Mouse (Mus musculus) heart, embryonic 12.5 days (tissue): Measurements from ENCODE around the gene Gm4881. TPM values are rescaled to one million over a fixed set of nuclear protein-coding genes. Genes with fewer than 3 reads are reported as not detected.
A peak's percentile ranks its signal among the peaks of the same experiment; 100 is the strongest.

ENCODE experiments used
- ATAC-seq: fragments of 200-750 bp; cut with Nextera tagmentation; 2 replicates; pipeline ENCODE4 v1.8.0; 2017; ENCODE audit warnings: moderate TSS enrichment, moderate library complexity; ENCODE audit not compliant: insufficient number of reproducible peaks, low FRiP score
- H3K27ac ChIP-seq: fragments of 300-500 bp; sonication (generic); 2 replicates; pipeline ENCODE4 v1.5.1; 2016; ENCODE audit warnings: mild to moderate bottlenecking, moderate library complexity; ENCODE audit not compliant: poor library complexity, severe bottlenecking
- H3K27me3 ChIP-seq: fragments of 300-500 bp; sonication (generic); replicated peaks from 2 replicates; pipeline ENCODE4 v1.6.1; 2016; ENCODE audit warnings: mild to moderate bottlenecking, moderate library complexity
- H3K36me3 ChIP-seq: fragments of 300-500 bp; sonication (generic); 2 replicates; pipeline ENCODE4 v1.6.1; 2016; ENCODE audit warnings: mild to moderate bottlenecking, moderate library complexity
- H3K4me1 ChIP-seq: fragments of 300-500 bp; sonication (generic); replicated peaks from 2 replicates; pipeline ENCODE4 v1.6.1; 2016; ENCODE audit warnings: mild to moderate bottlenecking
- H3K4me2 ChIP-seq: fragments of 300-500 bp; sonication (generic); 2 replicates; pipeline ENCODE4 v1.6.1; 2016; ENCODE audit warnings: mild to moderate bottlenecking, moderate library complexity
- H3K4me3 ChIP-seq: fragments of 300-500 bp; sonication (generic); 2 replicates; pipeline ENCODE4 v1.5.1; 2016; ENCODE audit warnings: mild to moderate bottlenecking
- H3K9ac ChIP-seq: fragments of 300-500 bp; sonication (generic); 2 replicates; pipeline ENCODE4 v1.6.1; 2016; ENCODE audit warnings: mild to moderate bottlenecking, moderate library complexity
- H3K9me3 ChIP-seq: fragments of 300-500 bp; sonication (generic); replicated peaks from 2 replicates; pipeline ENCODE4 v1.6.1; 2016; ENCODE audit warnings: mild to moderate bottlenecking, moderate library complexity
- WGBS: fragments of 180-500 bp; shearing (Covaris S2); methylation state at CpG from one replicate; pipeline ENCODE4 v1.1.7; 2016; 5-methylcytosine and 5-hydroxymethylcytosine counted together
- polyA plus RNA-seq: library from polyadenylated mRNA; unstranded; fragments of >200 nt; fragmentation: Nextera tagmentation; extraction: Ambion mirVana; gene quantifications from 2 replicates; pipeline ENCODE4 v1.2.1, GENCODE M21; 2016

The Gm4881 gene
- polyA plus RNA-seq = not detected in 2 replicates

DNA sequence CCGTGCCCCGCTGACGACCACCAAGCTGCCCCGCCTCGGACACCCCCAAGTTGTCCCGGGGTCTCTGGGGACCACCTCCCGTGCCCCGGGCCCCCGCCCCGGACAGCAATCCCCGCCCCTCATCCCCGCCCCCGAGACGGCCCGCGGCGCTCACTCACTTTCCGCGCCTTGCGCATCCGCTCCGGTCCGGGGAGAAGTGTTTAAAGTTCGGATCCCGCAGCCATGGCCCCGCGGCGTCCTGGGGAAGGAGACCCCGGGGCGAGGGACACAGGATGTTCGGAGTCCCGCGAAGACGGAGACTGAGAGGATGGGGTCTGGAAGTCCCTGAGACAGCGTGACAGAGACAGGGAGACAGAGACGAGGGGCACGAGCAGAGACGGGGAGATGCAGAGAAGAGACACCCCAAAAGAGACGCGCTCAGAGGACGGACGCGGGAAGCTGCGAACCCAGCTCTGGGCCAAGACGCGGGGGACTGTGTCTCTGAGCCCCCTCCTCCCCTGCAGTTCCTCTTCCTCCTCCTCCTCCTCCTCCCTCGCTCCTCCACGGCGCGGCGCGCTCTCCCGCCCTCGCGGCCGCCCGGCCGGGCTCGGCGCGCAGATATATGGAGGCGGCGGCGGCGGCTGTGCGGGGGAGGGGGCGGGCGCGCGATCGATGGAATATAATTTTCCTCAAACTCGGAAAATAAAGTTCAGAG, at the start of gene Gm4881:
TSS of gene Gm4881 (minus strand) at position 238 of the 694 bp plus-strand sequence.
- Histone ChIP-seq H3K27me3 (peaks cover 100% of the 10 kb centered on the region), H3K27ac (no peak within 1 kb of the TSS), H3K36me3 (no peaks in the 10 kb centered on the region), H3K4me3 (peak within 1 kb of the TSS; percentile 42), H3K4me1 (peaks cover 7% of the 10 kb centered on the region; the same call in 1 of the 2 replicates), H3K9ac (peak within 1 kb of the TSS; percentile 35; the same call in 1 of the 2 replicates), H3K9me3 (no peaks in the 10 kb centered on the region), H3K4me2 (peak within 1 kb of the TSS; percentile 68)
- WGBS = 1% methylated on average over 49 of the region's 72 CpGs
- no peak for ATAC-seq

DNA sequence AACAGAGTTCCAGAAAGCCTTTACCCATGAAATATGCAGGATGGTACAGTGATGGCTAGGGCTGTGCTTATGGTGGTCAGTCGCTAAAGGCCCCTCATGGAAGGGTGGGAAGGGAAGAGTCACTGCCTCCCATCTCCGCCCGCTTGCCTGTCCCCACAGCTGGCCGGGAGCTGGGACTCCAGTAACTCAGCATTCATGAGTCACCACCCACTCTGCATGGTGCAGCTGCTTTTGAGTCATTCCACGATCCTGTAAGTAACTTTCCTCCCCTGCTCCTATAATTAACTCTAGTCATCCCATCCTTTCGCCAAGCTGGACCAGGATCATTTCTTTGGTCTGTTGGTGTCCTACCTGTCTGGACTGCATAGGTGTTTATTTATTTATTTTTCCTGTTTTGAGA, 48.8 kb upstream of the Gm4881 start:
- Histone ChIP-seq H3K36me3 (no peaks in the 10 kb centered on the region), H3K9me3 (no peaks in the 10 kb centered on the region), H3K27ac (no peak overlapping the region), H3K4me2 (no peak overlapping the region), H3K9ac (no peak overlapping the region), H3K4me1 (no peaks in the 10 kb centered on the region), H3K4me3 (no peak overlapping the region), H3K27me3 (peaks cover 15% of the 10 kb centered on the region)
- ATAC-seq = no peak
- WGBS = 67% methylated on average over 6 of the region's 6 CpGs

GRCm38 (mm10) chr7:24990478-24990877, 46.2 kb upstream of the Gm4881 start:
- Histone ChIP-seq H3K4me1 (no peaks in the 10 kb centered on the region), H3K9ac (no peak overlapping the region), H3K9me3 (no peaks in the 10 kb centered on the region; the same call in 1 of the 2 replicates), H3K4me3 (no peak overlapping the region), H3K36me3 (no peaks in the 10 kb centered on the region), H3K27me3 (peaks cover 15% of the 10 kb centered on the region), H3K27ac (no peak overlapping the region), H3K4me2 (no peak overlapping the region)
- ATAC-seq = no peak
- WGBS = 82% methylated on average over 8 of the region's 8 CpGs

GRCm38 (mm10) chr7:24987941-24988340, 43.6 kb upstream of the Gm4881 start:
- Histone ChIP-seq H3K27me3 (peaks cover 10% of the 10 kb centered on the region), H3K4me2 (no peak overlapping the region), H3K9me3 (no peaks in the 10 kb centered on the region; the same call in 1 of the 2 replicates), H3K9ac (no peak overlapping the region), H3K4me1 (no peaks in the 10 kb centered on the region), H3K36me3 (no peaks in the 10 kb centered on the region), H3K4me3 (no peak overlapping the region), H3K27ac (no peak overlapping the region)
- ATAC-seq = no peak
- WGBS = 71% methylated on average over 14 of the region's 14 CpGs

DNA sequence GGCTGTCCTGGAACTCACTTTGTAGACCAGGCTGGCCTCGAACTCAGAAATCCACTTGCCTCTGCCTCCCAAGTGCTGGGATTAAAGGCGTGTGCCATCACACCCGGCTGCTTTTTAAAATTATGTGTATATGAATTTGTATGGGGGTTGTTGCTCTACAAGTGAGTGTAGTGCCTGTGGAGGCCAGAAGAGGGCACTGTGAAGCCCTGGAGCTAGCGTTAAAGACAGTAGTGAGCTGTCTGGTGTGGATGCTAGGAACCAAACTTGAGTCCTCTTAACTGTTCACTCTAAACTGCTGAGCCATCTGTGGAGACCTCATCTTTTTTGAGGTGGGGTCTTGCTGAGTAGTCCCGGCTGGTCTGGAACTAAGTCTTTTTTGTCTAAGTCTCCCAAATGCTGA, 41.5 kb upstream of the Gm4881 start:
- H3K27me3 ChIP-seq = no peaks in the 10 kb centered on the region
- H3K9ac ChIP-seq = no peak overlapping the region
- H3K9me3 ChIP-seq = no peaks in the 10 kb centered on the region; the same call in 1 of the 2 replicates
- no peak overlapping the region for H3K4me2 ChIP-seq
- no peak overlapping the region for H3K27ac ChIP-seq
- H3K4me1 ChIP-seq = no peaks in the 10 kb centered on the region
- 66% methylated on average over 5 of the region's 5 CpGs for WGBS
- H3K36me3 ChIP-seq = no peaks in the 10 kb centered on the region
- ATAC-seq = no peak
- no peak overlapping the region for H3K4me3 ChIP-seq

- H3K9me3 ChIP-seq = no peaks in the 10 kb centered on the region; the same call in 1 of the 2 replicates
- no peak for ATAC-seq
- 84% methylated on average over 2 of the region's 2 CpGs for WGBS
- no peak overlapping the region for H3K27ac ChIP-seq
- H3K4me3 ChIP-seq = no peak overlapping the region
- H3K4me1 ChIP-seq = no peaks in the 10 kb centered on the region
- H3K9ac ChIP-seq = no peak overlapping the region
- no peak overlapping the region for H3K4me2 ChIP-seq
- peaks cover 6% of the 10 kb centered on the region; the same call in 1 of the 2 replicates for H3K27me3 ChIP-seq
- H3K36me3 ChIP-seq = no peaks in the 10 kb centered on the region
These were observed 40.0 kb upstream of the Gm4881 start for GRCm38 (mm10) chr7:24984307-24984706.

GRCm38 (mm10) chr7:24983396-24983795, 39.1 kb upstream of the Gm4881 start:
- Histone ChIP-seq H3K9ac (no peak overlapping the region), H3K4me2 (no peak overlapping the region), H3K4me1 (no peaks in the 10 kb centered on the region), H3K4me3 (no peak overlapping the region), H3K27ac (no peak overlapping the region), H3K27me3 (peaks cover 6% of the 10 kb centered on the region; the same call in 1 of the 2 replicates), H3K9me3 (no peaks in the 10 kb centered on the region; the same call in 1 of the 2 replicates), H3K36me3 (no peaks in the 10 kb centered on the region)
- no peak for ATAC-seq
- WGBS = 70% methylated on average over 5 of the region's 5 CpGs

- Histone ChIP-seq H3K4me3 (no peak overlapping the region), H3K9ac (no peak overlapping the region), H3K4me2 (no peak overlapping the region), H3K9me3 (no peaks in the 10 kb centered on the region), H3K4me1 (no peaks in the 10 kb centered on the region), H3K36me3 (no peaks in the 10 kb centered on the region), H3K27ac (no peak overlapping the region), H3K27me3 (peaks cover 6% of the 10 kb centered on the region; the same call in 1 of the 2 replicates)
- 75% methylated on average over 7 of the region's 7 CpGs for WGBS
- ATAC-seq = no peak
These were observed 36.1 kb upstream of the Gm4881 start for GRCm38 (mm10) chr7:24980439-24980838.

- Histone ChIP-seq H3K4me3 (no peak overlapping the region), H3K9me3 (no peaks in the 10 kb centered on the region), H3K27ac (no peak overlapping the region), H3K4me1 (no peaks in the 10 kb centered on the region), H3K36me3 (no peaks in the 10 kb centered on the region), H3K9ac (no peak overlapping the region), H3K4me2 (no peak overlapping the region), H3K27me3 (peaks cover 6% of the 10 kb centered on the region; the same call in 1 of the 2 replicates)
- ATAC-seq = no peak
- WGBS = 73% methylated on average over 7 of the region's 7 CpGs
These were observed 34.5 kb upstream of the Gm4881 start for GRCm38 (mm10) chr7:24978781-24979180.

DNA sequence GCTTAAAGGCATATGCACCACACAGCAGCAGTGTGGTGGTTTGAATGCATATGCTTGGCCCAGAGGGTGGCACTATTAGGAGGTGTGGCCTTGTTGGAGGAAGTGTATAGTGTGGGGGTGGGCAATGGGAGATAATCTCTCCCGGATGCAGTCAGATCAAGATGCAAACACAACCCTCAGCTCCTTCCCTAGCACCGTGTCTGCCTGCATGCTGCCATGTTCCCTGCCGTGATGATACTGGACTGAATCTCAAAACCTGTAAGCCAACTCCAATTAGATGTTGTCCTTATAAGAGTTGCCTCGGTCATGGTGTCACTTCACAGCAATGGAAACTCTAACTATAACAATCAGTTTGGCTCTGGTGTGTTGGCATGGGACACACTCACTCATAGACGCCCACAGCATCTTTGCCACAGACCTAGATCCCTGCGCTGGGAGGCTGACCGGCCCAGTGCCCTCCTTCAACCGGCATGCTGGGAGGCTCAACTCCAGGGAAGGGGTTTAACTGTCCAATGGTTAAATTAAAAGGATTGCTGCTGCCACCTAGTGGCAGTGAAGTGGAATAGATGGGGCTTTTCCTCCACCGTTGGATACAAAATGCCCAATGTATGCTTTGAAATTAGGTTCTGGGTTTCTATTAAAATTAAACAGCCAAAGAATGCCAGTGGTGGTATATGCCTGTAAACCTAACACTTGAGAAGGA, 30.8 kb upstream of the Gm4881 start:
- H3K36me3 ChIP-seq = peaks cover 4% of the 10 kb centered on the region; the same call in 1 of the 2 replicates
- 26% methylated on average over 9 of the region's 9 CpGs for WGBS
- no peak overlapping the region for H3K27ac ChIP-seq
- no peak overlapping the region for H3K4me3 ChIP-seq
- no peak for ATAC-seq
- peaks cover 9% of the 10 kb centered on the region for H3K4me1 ChIP-seq
- no peak overlapping the region for H3K4me2 ChIP-seq
- no peak overlapping the region for H3K9ac ChIP-seq
- no peaks in the 10 kb centered on the region for H3K9me3 ChIP-seq
- H3K27me3 ChIP-seq = no peaks in the 10 kb centered on the region

GRCm38 (mm10) chr7:24973902-24974301, 29.6 kb upstream of the Gm4881 start:
- Histone ChIP-seq H3K9me3 (no peaks in the 10 kb centered on the region), H3K9ac (no peak overlapping the region), H3K4me3 (no peak overlapping the region), H3K27ac (no peak overlapping the region), H3K27me3 (no peaks in the 10 kb centered on the region), H3K4me1 (peaks cover 9% of the 10 kb centered on the region), H3K36me3 (peaks cover 14% of the 10 kb centered on the region; the same call in 1 of the 2 replicates), H3K4me2 (no peak overlapping the region)
- WGBS = 67% methylated on average over 5 of the region's 5 CpGs
- no peak for ATAC-seq
